Mouse (Mus musculus) MEL (cell line): ENCODE data around the gene Rims1. TPM values are rescaled to one million over a fixed set of nuclear protein-coding genes. Genes with fewer than 3 reads are reported as not detected.

ENCODE experiments used
- DNase-seq: peaks from one replicate; pipeline ENCODE4 v3.0.0; 2011; ENCODE audit warnings: low read depth, low spot score
- H3K27ac ChIP-seq: 2 replicates; pipeline ENCODE4 v1.5.1; 2012; ENCODE audit warnings: low read depth, mild to moderate bottlenecking, control low read depth, low read length, moderate library complexity; ENCODE audit not compliant: control insufficient read depth
- H3K27me3 ChIP-seq, 2 experiments: fragments of 150-350 bp in 1 of 2; sonication (generic) in 1 of 2; 2 replicates each; pipeline ENCODE4 v1.6.1; 2012; ENCODE audit warnings: low read length in 2 of 2, mild to moderate bottlenecking in 2 of 2, improper control_type of control experiment in 1 of 2, moderate library complexity in 1 of 2; ENCODE audit not compliant: insufficient read depth in 2 of 2, control insufficient read depth in 1 of 2
- H3K36me3 ChIP-seq, 2 experiments: 2 replicates each; pipeline ENCODE4 v1.6.1; 2012 to 2014; ENCODE audit warnings: low read length in 2 of 2, improper control_type of control experiment in 1 of 2, inconsistent platforms in 1 of 2, mild to moderate bottlenecking in 1 of 2; ENCODE audit not compliant: insufficient read depth in 2 of 2, control insufficient read depth in 1 of 2
- H3K4me1 ChIP-seq, 2 experiments: fragments of 150-350 bp in 1 of 2; sonication (generic) in 1 of 2; 2 replicates each; pipeline ENCODE4 v1.6.1; 2012; ENCODE audit warnings: low read length in 2 of 2, improper control_type of control experiment in 1 of 2, mild to moderate bottlenecking in 1 of 2; ENCODE audit not compliant: insufficient read depth in 2 of 2, control insufficient read depth in 1 of 2
- H3K4me3 ChIP-seq, 2 experiments: fragments of 150-350 bp in 1 of 2; sonication (generic) in 1 of 2; 2 replicates each; pipeline ENCODE4 v1.5.1; 2012; ENCODE audit warnings: low read depth in 2 of 2, low read length in 2 of 2, mild to moderate bottlenecking in 2 of 2, moderate library complexity in 2 of 2, control low read depth in 1 of 2, improper control_type of control experiment in 1 of 2; ENCODE audit not compliant: control insufficient read depth in 1 of 2, insufficient read depth in 1 of 2
- H3K79me2 ChIP-seq: 2 replicates; pipeline ENCODE4 v1.6.1; 2012; ENCODE audit warnings: mild to moderate bottlenecking, low read length, moderate library complexity; ENCODE audit not compliant: control insufficient read depth, poor library complexity, insufficient read depth
- H3K9ac ChIP-seq: 2 replicates; pipeline ENCODE4 v1.6.1; 2012; ENCODE audit warnings: low read depth, mild to moderate bottlenecking, control low read depth, low read length, moderate library complexity; ENCODE audit not compliant: control insufficient read depth, poor library complexity, severe bottlenecking
- H3K9me3 ChIP-seq: fragments of 150-350 bp; sonication (generic); replicated peaks from 2 replicates; pipeline ENCODE4 v1.6.1; 2012; ENCODE audit warnings: mild to moderate bottlenecking, low read length, improper control_type of control experiment, moderate library complexity; ENCODE audit not compliant: insufficient read depth
- CHD2 ChIP-seq: IDR thresholded peaks from 2 replicates; pipeline ENCODE4 v1.6.1; 2011; ENCODE audit warnings: low read length, improper control_type of control experiment
- CTCF ChIP-seq, 3 experiments: IDR thresholded peaks in 2 of 3; conservative IDR thresholded peaks in 1 of 3; 2 replicates each; pipeline ENCODE4 v1.5.1; 2011 to 2012; ENCODE audit warnings: low read length in 3 of 3, low read depth in 2 of 3, mild to moderate bottlenecking in 2 of 3, improper control_type of control experiment in 1 of 3, inconsistent platforms in 1 of 3, mixed read lengths in 1 of 3, moderate library complexity in 1 of 3; ENCODE audit not compliant: control insufficient read depth in 1 of 3, insufficient read depth in 1 of 3, poor library complexity in 1 of 3, severe bottlenecking in 1 of 3
- E2F4 ChIP-seq: IDR thresholded peaks from 2 replicates; pipeline ENCODE4 v1.6.1; 2011; ENCODE audit warnings: low read depth, low read length, improper control_type of control experiment, borderline replicate concordance
- ELF1 ChIP-seq: IDR thresholded peaks from 2 replicates; pipeline ENCODE4 v1.6.1; 2014; ENCODE audit warnings: low read depth, mild to moderate bottlenecking, inconsistent platforms, low read length, improper control_type of control experiment, moderate library complexity
- EP300 ChIP-seq, 2 experiments: IDR thresholded peaks; 2 replicates each; pipeline ENCODE4 v1.6.1; 2011; ENCODE audit warnings: improper control_type of control experiment in 2 of 2, low read length in 2 of 2, low read depth in 1 of 2, mild to moderate bottlenecking in 1 of 2
- ETS1 ChIP-seq: IDR thresholded peaks from 2 replicates; pipeline ENCODE4 v1.6.1; 2012; ENCODE audit warnings: low read depth, mild to moderate bottlenecking, inconsistent platforms, low read length, improper control_type of control experiment, moderate library complexity
- GATA1 ChIP-seq: IDR thresholded peaks from 2 replicates; pipeline ENCODE4 v1.6.1; 2011; ENCODE audit warnings: low read depth, low read length, improper control_type of control experiment
- HCFC1 ChIP-seq: IDR thresholded peaks from 2 replicates; pipeline ENCODE4 v1.6.1; 2012; ENCODE audit warnings: low read depth, mild to moderate bottlenecking, inconsistent platforms, low read length, improper control_type of control experiment, moderate library complexity
- KAT2A ChIP-seq: conservative IDR thresholded peaks from 2 replicates; pipeline ENCODE4 v1.6.1; 2012; ENCODE audit warnings: low read depth, low read length, improper control_type of control experiment, inconsistent platforms
- MAFK ChIP-seq: IDR thresholded peaks from 2 replicates; pipeline ENCODE4 v1.6.1; 2011; ENCODE audit warnings: low read depth, mild to moderate bottlenecking, low read length, improper control_type of control experiment, borderline replicate concordance
- MAX ChIP-seq: IDR thresholded peaks from 2 replicates; pipeline ENCODE4 v1.6.1; 2011; ENCODE audit warnings: low read length, improper control_type of control experiment
- MAZ ChIP-seq: IDR thresholded peaks from 2 replicates; pipeline ENCODE4 v1.6.1; 2012; ENCODE audit warnings: low read depth, mild to moderate bottlenecking, inconsistent platforms, low read length, improper control_type of control experiment
- MEF2A ChIP-seq: IDR thresholded peaks from 2 replicates; pipeline ENCODE4 v1.6.1; 2014; ENCODE audit warnings: low read depth, mild to moderate bottlenecking, inconsistent platforms, low read length, improper control_type of control experiment; ENCODE audit not compliant: poor library complexity, insufficient replicate concordance, severe bottlenecking; ENCODE audit errors: extremely low read depth
- MXI1 ChIP-seq: IDR thresholded peaks from 2 replicates; pipeline ENCODE4 v1.6.1; 2011; ENCODE audit warnings: mild to moderate bottlenecking, low read depth, low read length, improper control_type of control experiment
- MYB ChIP-seq: IDR thresholded peaks from 2 replicates; pipeline ENCODE4 v1.6.1; 2011; ENCODE audit warnings: mild to moderate bottlenecking, low read depth, low read length, improper control_type of control experiment
- MYC ChIP-seq: IDR thresholded peaks from 2 replicates; pipeline ENCODE4 v1.6.1; 2011; ENCODE audit warnings: low read depth, mild to moderate bottlenecking, low read length, improper control_type of control experiment, moderate library complexity
- NELFE ChIP-seq: IDR thresholded peaks from 2 replicates; pipeline ENCODE4 v1.6.1; 2011; ENCODE audit warnings: low read depth, low read length, improper control_type of control experiment
- POLR2AphosphoS2 ChIP-seq: IDR thresholded peaks from 2 replicates; pipeline ENCODE4 v1.6.1; 2011; ENCODE audit warnings: low read length, improper control_type of control experiment
- RAD21 ChIP-seq: IDR thresholded peaks from 2 replicates; pipeline ENCODE4 v1.6.1; 2011; ENCODE audit warnings: mild to moderate bottlenecking, low read depth, low read length, improper control_type of control experiment
- RCOR1 ChIP-seq: IDR thresholded peaks from 2 replicates; pipeline ENCODE4 v1.6.1; 2012; ENCODE audit warnings: low read depth, mild to moderate bottlenecking, inconsistent platforms, low read length, improper control_type of control experiment
- SIN3A ChIP-seq: IDR thresholded peaks from 2 replicates; pipeline ENCODE4 v1.6.1; 2012; ENCODE audit warnings: low read length, improper control_type of control experiment, inconsistent platforms
- SMC3 ChIP-seq: IDR thresholded peaks from 2 replicates; pipeline ENCODE4 v1.6.1; 2011; ENCODE audit warnings: low read depth, low read length, improper control_type of control experiment
- TBP ChIP-seq: IDR thresholded peaks from 2 replicates; pipeline ENCODE4 v1.8.0; 2011; ENCODE audit warnings: low read depth, low read length, improper control_type of control experiment
- TCF12 ChIP-seq: IDR thresholded peaks from 2 replicates; pipeline ENCODE4 v1.6.1; 2014; ENCODE audit warnings: low read depth, mild to moderate bottlenecking, inconsistent platforms, low read length, improper control_type of control experiment, moderate library complexity
- UBTF ChIP-seq: IDR thresholded peaks from 2 replicates; pipeline ENCODE4 v1.6.1; 2012; ENCODE audit warnings: low read depth, mild to moderate bottlenecking, inconsistent platforms, low read length, improper control_type of control experiment, moderate library complexity, borderline replicate concordance; ENCODE audit not compliant: insufficient read depth
- USF2 ChIP-seq, 2 experiments: IDR thresholded peaks; 2 replicates each; pipeline ENCODE4 v1.6.1; 2011 to 2012; ENCODE audit warnings: improper control_type of control experiment in 2 of 2, low read length in 2 of 2, borderline replicate concordance in 1 of 2, inconsistent platforms in 1 of 2, low read depth in 1 of 2, mild to moderate bottlenecking in 1 of 2; ENCODE audit not compliant: insufficient read depth in 1 of 2
- ZKSCAN1 ChIP-seq: IDR thresholded peaks from 2 replicates; pipeline ENCODE4 v1.6.1; 2012; ENCODE audit warnings: low read depth, mild to moderate bottlenecking, inconsistent platforms, low read length, improper control_type of control experiment, moderate library complexity
- ZMIZ1 ChIP-seq: IDR thresholded peaks from 2 replicates; pipeline ENCODE4 v1.6.1; 2012; ENCODE audit warnings: low read depth, mild to moderate bottlenecking, inconsistent platforms, low read length, improper control_type of control experiment, moderate library complexity
- polyA plus RNA-seq, 2 experiments: library from polyadenylated mRNA; stranded (reverse) in 1 of 2; unstranded in 1 of 2; fragments of >175 nt in 1 of 2; fragments of >200 nt in 1 of 2; gene quantifications; 2 replicates each; pipeline versions ENCODE4 v1.2.1 to v1.2.4; 2012; ENCODE audit warnings: low replicate concordance in 2 of 2, low read depth in 1 of 2; ENCODE audit not compliant: insufficient read length in 2 of 2, insufficient read depth in 1 of 2, missing spikeins in 1 of 2
- total RNA-seq: library from RNA; depleted of rRNA; stranded (reverse); fragments of 300-350 nt; gene quantifications from 2 replicates; pipeline ENCODE4 v1.2.3, GENCODE M21; 2012

The Rims1 gene
- total and polyA plus RNA-seq, 3 experiments = 0.31 TPM; not detected in 2

GRCm38 (mm10) chr1:22720714-22721113 is 85.1 kb downstream of the Rims1 start:
- Histone ChIP-seq H3K27me3 (no peaks in the 10 kb centered on the region), H3K9me3 (no peaks in the 10 kb centered on the region), H3K79me2 (no peaks in the 10 kb centered on the region), H3K9ac (no peak overlapping the region), H3K36me3 (no peaks in the 10 kb centered on the region), H3K4me3 (no peak overlapping the region), H3K27ac (no peak overlapping the region), H3K4me1 (no peaks in the 10 kb centered on the region)
- no peak for DNase-seq
- TF ChIP-seq UBTF (no peak), KAT2A (no peak), USF2 (IDR thresholded peaks at IDR 0.05; ENCODE audit: borderline replicate concordance in 1 of 2, insufficient read depth in 1 of 2, low read depth in 1 of 2, low read length in 2 of 2) (no peak), E2F4 (no peak), ZMIZ1 (no peak), MAFK (no peak), MYC (no peak), RCOR1 (no peak), TCF12 (no peak), NELFE (no peak), SIN3A (no peak), CTCF (IDR thresholded peaks at IDR 0.05 in 2 of 3, conservative IDR thresholded peaks at IDR 0.05 in 1 of 3; ENCODE audit: control insufficient read depth in 1 of 3, insufficient read depth in 1 of 3, low read depth in 2 of 3, low read length in 3 of 3, poor library complexity in 1 of 3, severe bottlenecking in 1 of 3) (no peak), ZKSCAN1 (no peak), HCFC1 (no peak), ELF1 (no peak), GATA1 (no peak), MAX (no peak), POLR2AphosphoS2 (no peak), TBP (no peak), MAZ (no peak)

GRCm38 (mm10) chr1:22709461-22709860 is 96.3 kb downstream of the Rims1 start:
- H3K27me3 ChIP-seq = no peaks in the 10 kb centered on the region
- no peak for TF ChIP-seq UBTF
- no peak for TF ChIP-seq EP300 (IDR thresholded peaks at IDR 0.05; ENCODE audit: low read depth in 1 of 2, low read length in 2 of 2)
- TF ChIP-seq NELFE = no peak
- no peak for TF ChIP-seq MXI1
- TF ChIP-seq USF2 (IDR thresholded peaks at IDR 0.05; ENCODE audit: borderline replicate concordance in 1 of 2, insufficient read depth in 1 of 2, low read depth in 1 of 2, low read length in 2 of 2) = no peak
- TF ChIP-seq SMC3 = no peak
- no peak for TF ChIP-seq RCOR1
- no peak for TF ChIP-seq MEF2A
- no peak for TF ChIP-seq HCFC1
- no peak for TF ChIP-seq CTCF (IDR thresholded peaks at IDR 0.05 in 2 of 3, conservative IDR thresholded peaks at IDR 0.05 in 1 of 3; ENCODE audit: control insufficient read depth in 1 of 3, insufficient read depth in 1 of 3, low read depth in 2 of 3, low read length in 3 of 3, poor library complexity in 1 of 3, severe bottlenecking in 1 of 3)
- no peak for TF ChIP-seq TBP
- TF ChIP-seq MAZ = no peak
- no peak for TF ChIP-seq MYB
- no peak for TF ChIP-seq TCF12
- TF ChIP-seq ETS1 = no peak
- TF ChIP-seq POLR2AphosphoS2 = no peak
- no peak for TF ChIP-seq GATA1
- no peak for TF ChIP-seq RAD21
- TF ChIP-seq CHD2 = no peak
- H3K4me1 ChIP-seq = no peaks in the 10 kb centered on the region
- no peak for DNase-seq
- no peaks in the 10 kb centered on the region for H3K79me2 ChIP-seq
- no peaks in the 10 kb centered on the region for H3K9me3 ChIP-seq
- no peak overlapping the region for H3K9ac ChIP-seq
- no peaks in the 10 kb centered on the region for H3K36me3 ChIP-seq
- H3K4me3 ChIP-seq = no peak overlapping the region
- no peak overlapping the region for H3K27ac ChIP-seq
